Mouse (Mus musculus): ENCODE data around the gene Fam221b. TPM values are rescaled to one million over a fixed set of nuclear protein-coding genes. Genes with fewer than 3 reads are reported as not detected.

The Fam221b gene
- polyA plus RNA-seq, 1 experiment from 2014 or later: 3.6 TPM

Small RNAs within 50 kb of the gene (microRNA-seq; reads per million reads assigned to microRNA genes)
- gene Gm25262: not detected

Other genes with a start within 250 kb of the Fam221b start
- gene Fam166b, start 240.0 kb downstream of the Fam221b start, polyA plus RNA-seq (2016; fragmentation: Nextera tagmentation; extraction: Ambion mirVana): 0.24 TPM in 1 of 2 replicates, not detected in the other
- 13.3 TPM in 2 replicates for gene Tesk1, start 227.2 kb downstream of the Fam221b start, polyA plus RNA-seq (2016; fragmentation: Nextera tagmentation; extraction: Ambion mirVana)
- 2.7 and 3.5 TPM in 2 replicates for gene Cd72, start 214.5 kb downstream of the Fam221b start, polyA plus RNA-seq (2016; fragmentation: Nextera tagmentation; extraction: Ambion mirVana)
- not detected in 2 replicates for gene Sit1, start 185.4 kb downstream of the Fam221b start, polyA plus RNA-seq (2016; fragmentation: Nextera tagmentation; extraction: Ambion mirVana)
- 62.0 and 63.8 TPM in 2 replicates for gene Ccdc107, start 176.2 kb downstream of the Fam221b start, polyA plus RNA-seq (2016; fragmentation: Nextera tagmentation; extraction: Ambion mirVana)
- 44.8 and 46.4 TPM in 2 replicates for gene Arhgef39, start 169.4 kb downstream of the Fam221b start, polyA plus RNA-seq (2016; fragmentation: Nextera tagmentation; extraction: Ambion mirVana)
- gene Car9, start 162.2 kb downstream of the Fam221b start, polyA plus RNA-seq (2016; fragmentation: Nextera tagmentation; extraction: Ambion mirVana): 1.1 and 1.3 TPM in 2 replicates
- gene Tpm2, start 145.4 kb downstream of the Fam221b start, polyA plus RNA-seq (2016; fragmentation: Nextera tagmentation; extraction: Ambion mirVana): 215 and 216 TPM in 2 replicates
- gene Creb3, start 106.8 kb downstream of the Fam221b start, polyA plus RNA-seq (2016; fragmentation: Nextera tagmentation; extraction: Ambion mirVana): 42.0 and 44.5 TPM in 2 replicates
- 62.2 and 67.4 TPM in 2 replicates for gene Tln1, start 106.5 kb downstream of the Fam221b start, polyA plus RNA-seq (2016; fragmentation: Nextera tagmentation; extraction: Ambion mirVana)
- 36.6 and 42.5 TPM in 2 replicates for gene Rgp1, start 90.4 kb downstream of the Fam221b start, polyA plus RNA-seq (2016; fragmentation: Nextera tagmentation; extraction: Ambion mirVana)
- gene Gba2, start 90.3 kb downstream of the Fam221b start, polyA plus RNA-seq (2016; fragmentation: Nextera tagmentation; extraction: Ambion mirVana): 32.0 and 34.7 TPM in 2 replicates
- 2.1 TPM in 1 of 2 replicates, not detected in the other for gene Msmp, start 84.7 kb downstream of the Fam221b start, polyA plus RNA-seq (2016; fragmentation: Nextera tagmentation; extraction: Ambion mirVana)
- gene Npr2, start 37.2 kb downstream of the Fam221b start, polyA plus RNA-seq (2016; fragmentation: Nextera tagmentation; extraction: Ambion mirVana): 14.4 and 17.9 TPM in 2 replicates
- gene Spag8, start 15.6 kb downstream of the Fam221b start, polyA plus RNA-seq (2016; fragmentation: Nextera tagmentation; extraction: Ambion mirVana): 0.95 and 0.99 TPM in 2 replicates
- gene Hint2, start 12.7 kb downstream of the Fam221b start, polyA plus RNA-seq (2016; fragmentation: Nextera tagmentation; extraction: Ambion mirVana): 78.7 and 87.6 TPM in 2 replicates
- 5.6 and 6.6 TPM in 2 replicates for gene Tmem8b, start 174 bp downstream of the Fam221b start, polyA plus RNA-seq (2016; fragmentation: Nextera tagmentation; extraction: Ambion mirVana)
- 0.08 TPM in 1 of 2 replicates, not detected in the other for gene Olfr70, start 31.7 kb upstream of the Fam221b start, polyA plus RNA-seq (2016; fragmentation: Nextera tagmentation; extraction: Ambion mirVana)
- gene Olfr71, start 41.1 kb upstream of the Fam221b start, polyA plus RNA-seq (2016; fragmentation: Nextera tagmentation; extraction: Ambion mirVana): not detected in 2 replicates
- 0.38 and 0.72 TPM in 2 replicates for gene Hrct1, start 58.0 kb upstream of the Fam221b start, polyA plus RNA-seq (2016; fragmentation: Nextera tagmentation; extraction: Ambion mirVana)
- 0.20 and 0.28 TPM in 2 replicates for gene Spaar, start 60.9 kb upstream of the Fam221b start, polyA plus RNA-seq (2016; fragmentation: Nextera tagmentation; extraction: Ambion mirVana)
- gene Olfr159, start 101.9 kb upstream of the Fam221b start, polyA plus RNA-seq (2016; fragmentation: Nextera tagmentation; extraction: Ambion mirVana): not detected in 2 replicates
- 0.19 TPM in 1 of 2 replicates, not detected in the other for gene Olfr156, start 154.8 kb upstream of the Fam221b start, polyA plus RNA-seq (2016; fragmentation: Nextera tagmentation; extraction: Ambion mirVana)
- gene Olfr157, start 171.1 kb upstream of the Fam221b start, polyA plus RNA-seq (2016; fragmentation: Nextera tagmentation; extraction: Ambion mirVana): 0.12 TPM in 1 of 2 replicates, not detected in the other
- gene Olfr155, start 182.4 kb upstream of the Fam221b start, polyA plus RNA-seq (2016; fragmentation: Nextera tagmentation; extraction: Ambion mirVana): not detected in 2 replicates
- 26.9 and 33.1 TPM in 2 replicates for gene Reck, start 206.4 kb upstream of the Fam221b start, polyA plus RNA-seq (2016; fragmentation: Nextera tagmentation; extraction: Ambion mirVana)

Measured in limb, embryonic 12.5 days (tissue).